Mouse (Mus musculus) Patski (cell line): Measurements from ENCODE around the gene Gskip. TPM values are rescaled to one million over a fixed set of nuclear protein-coding genes. Genes with fewer than 3 reads are reported as not detected.

Experiments
- ATAC-seq: fragments of 100-300 bp; one replicate; pipeline ENCODE4 v1.8.0; 2021
- CTCF ChIA-PET: fragments of 350-600 bp; sonication (Branson Sonifier 250); formaldehyde crosslinking; loops from one replicate; lab custom pipeline; 2022; ENCODE audit warnings: inconsistent platforms; lab: Charles Lee
- POLR2A ChIA-PET: fragments of 350-600 bp; sonication (Branson Sonifier 250); formaldehyde crosslinking; loops from one replicate; lab custom pipeline; 2022; ENCODE audit warnings: antibody characterized with exemption, inconsistent platforms; lab: Charles Lee
- DNase-seq: peaks from one replicate; pipeline ENCODE4 v3.0.0-alpha.2; 2011; ENCODE audit warnings: low read depth, low spot score
- H3K27me3 ChIP-seq: fragments of 371-371 bp; one replicate; pipeline ENCODE4 v1.5.1; 2021
- CTCF ChIP-seq: fragments of 100-300 bp; IDR thresholded peaks from one replicate; pipeline ENCODE4 v1.5.1; 2021
- in situ Hi-C: fragments of 300-500 bp; cut with MboI; formaldehyde crosslinking; loops from 3 replicates; pipeline ENCODE4 v1.11.1; 2018; ENCODE audit warnings: low pct_unique_long_range_greater_than_20kb, mixed read lengths
- polyA plus RNA-seq: library from polyadenylated mRNA; unstranded; gene quantifications from one replicate; pipeline ENCODE4 v1.2.3, GENCODE M21; 2021

Gene Gskip
- polyA plus RNA-seq: 20.4 TPM

DNA sequence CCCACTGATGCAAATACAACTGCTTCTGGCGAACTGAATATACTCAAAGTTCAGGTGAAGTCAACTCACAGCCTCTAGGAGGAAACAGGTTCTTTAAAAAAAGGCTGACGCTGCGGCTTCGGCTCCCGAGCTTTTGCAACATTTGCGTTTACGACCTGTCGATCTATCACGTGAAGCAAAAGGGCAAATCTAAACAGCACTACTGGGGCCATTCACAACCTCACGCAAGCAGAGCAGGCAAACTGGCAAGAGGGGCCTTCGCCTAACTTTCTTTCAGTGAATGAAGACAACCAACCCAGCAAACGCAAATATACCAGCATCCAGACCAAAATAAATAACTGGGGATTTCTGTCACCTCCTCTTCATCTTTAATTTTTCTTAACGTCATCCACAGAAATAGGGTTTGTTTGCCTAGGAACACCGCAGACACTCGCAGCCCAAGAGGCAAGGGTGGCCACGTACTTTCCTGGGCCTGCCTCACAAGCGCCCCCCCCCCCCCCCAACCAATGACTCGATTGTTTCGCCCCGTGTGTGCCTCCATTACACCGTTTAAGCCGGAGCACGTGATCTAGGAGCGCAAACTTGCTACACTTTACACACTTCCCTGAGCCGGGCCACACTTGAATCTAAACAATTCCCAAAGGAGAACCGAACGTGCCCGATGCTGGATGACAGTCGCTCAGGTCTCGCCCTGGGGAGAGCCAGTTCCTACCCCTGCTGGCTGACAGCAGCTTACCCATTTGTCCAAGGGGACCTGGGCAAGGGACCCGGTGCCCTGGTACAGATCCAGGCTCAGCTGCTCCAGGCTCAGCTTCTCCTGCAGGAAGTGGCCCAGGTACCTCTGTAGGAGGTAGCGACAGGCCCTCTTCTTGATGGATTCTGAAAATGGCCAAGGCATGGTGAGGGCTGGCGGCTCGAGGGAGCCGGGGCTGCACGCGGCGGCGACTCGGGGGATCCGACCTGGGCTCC, at the start of gene Gskip:
Gene Gskip, plus strand, starts transcription at position 897 of the 969 bp plus-strand sequence.
- peak; percentile 23 for ATAC-seq
- POLR2A ChIA-PET: no interaction called here
- in situ Hi-C loops: no loop called here
- H3K27me3 ChIP-seq: no peaks in the 10 kb centered on the region
- DNase-seq: no peak
- CTCF ChIA-PET: no interaction called here
- TF ChIP-seq CTCF: no peak

- ChIA-PET POLR2A (interaction anchor here (0.6 kb wide), 1 partner anchor 16 kb away, joined by 4 read pairs; no protein-coding TSS in a partner anchor), CTCF (interaction anchor here (0.9 kb wide), 1 partner anchor 9 kb away, joined by 4 read pairs; no protein-coding TSS in a partner anchor)
- ATAC-seq (no peak), DNase-seq (no peak)
- no peak for TF ChIP-seq CTCF
- no peaks in the 10 kb centered on the region for H3K27me3 ChIP-seq
- in situ Hi-C loops: no loop called here
Observed at GRCm38 (mm10) chr12:105636551-105636950, 48.1 kb upstream of the Gskip start.

GRCm38 (mm10) chr12:105637554-105637953, 47.1 kb upstream of the Gskip start:
- ATAC-seq: no peak
- ChIA-PET POLR2A (interaction anchor here (0.6 kb wide), 1 partner anchor 17 kb away, joined by 5 read pairs; no protein-coding TSS in a partner anchor), CTCF (no interaction called here)
- no peak for DNase-seq
- in situ Hi-C loops: no loop called here
- peak; percentile 63 for TF ChIP-seq CTCF
- no peaks in the 10 kb centered on the region for H3K27me3 ChIP-seq

DNA sequence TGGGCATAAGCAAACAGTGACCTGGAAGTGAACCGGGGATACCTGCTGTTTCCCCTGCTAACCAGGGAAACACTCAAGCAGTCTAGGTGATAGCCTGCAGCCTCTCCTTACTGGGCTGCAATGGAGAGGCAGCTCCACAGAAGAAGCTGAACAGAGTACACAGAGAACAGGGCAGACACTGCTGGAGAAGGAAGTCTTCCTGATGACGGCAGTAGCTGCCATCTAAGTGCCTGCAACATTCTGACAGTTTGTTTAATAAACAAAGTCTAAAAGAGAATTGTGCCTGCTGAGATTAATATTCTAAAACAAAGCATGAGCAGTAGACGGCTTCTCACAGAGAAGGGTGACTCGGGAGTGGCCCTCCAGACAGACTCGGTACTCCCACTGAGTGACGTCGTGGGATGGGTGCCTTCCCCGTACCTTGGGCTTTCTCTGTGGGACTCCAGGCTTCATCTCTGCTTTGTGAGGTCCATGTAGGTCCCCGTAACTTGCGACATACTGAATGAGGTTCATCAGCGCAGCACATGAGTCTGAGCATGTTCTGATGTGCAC, 41.8 kb upstream of the Gskip start:
- in situ Hi-C loops: no loop called here
- ChIA-PET POLR2A (no interaction called here), CTCF (interaction anchor here (1.0 kb wide), 1 partner anchor 27 kb away, joined by 3 read pairs; no protein-coding TSS in a partner anchor)
- H3K27me3 ChIP-seq: no peaks in the 10 kb centered on the region
- TF ChIP-seq CTCF: no peak
- ATAC-seq (no peak), DNase-seq (no peak)

DNA sequence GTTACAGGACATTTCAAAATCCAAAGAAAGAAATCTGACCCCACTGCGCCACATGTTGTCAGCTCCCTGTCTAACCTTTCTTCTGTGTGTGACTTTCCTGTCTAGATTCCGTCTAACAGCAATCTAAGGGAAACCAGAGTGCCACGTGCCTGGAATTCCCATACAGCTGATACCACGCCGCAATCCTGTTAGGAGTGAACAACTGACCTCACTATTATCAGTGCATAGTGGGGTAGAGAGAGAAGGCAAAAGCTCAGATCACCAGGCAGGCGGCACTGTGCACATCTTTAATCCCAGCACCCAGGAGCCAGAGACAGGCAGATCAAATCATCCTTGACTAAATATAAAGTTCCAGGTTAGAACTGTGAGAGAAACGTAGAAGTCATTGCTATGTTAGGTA, 28.8 kb upstream of the Gskip start:
- TF ChIP-seq CTCF: no peak
- ChIA-PET POLR2A (no interaction called here), CTCF (no interaction called here)
- ATAC-seq: no peak
- no peak for DNase-seq
- H3K27me3 ChIP-seq: no peaks in the 10 kb centered on the region
- in situ Hi-C loops: no loop called here

DNA sequence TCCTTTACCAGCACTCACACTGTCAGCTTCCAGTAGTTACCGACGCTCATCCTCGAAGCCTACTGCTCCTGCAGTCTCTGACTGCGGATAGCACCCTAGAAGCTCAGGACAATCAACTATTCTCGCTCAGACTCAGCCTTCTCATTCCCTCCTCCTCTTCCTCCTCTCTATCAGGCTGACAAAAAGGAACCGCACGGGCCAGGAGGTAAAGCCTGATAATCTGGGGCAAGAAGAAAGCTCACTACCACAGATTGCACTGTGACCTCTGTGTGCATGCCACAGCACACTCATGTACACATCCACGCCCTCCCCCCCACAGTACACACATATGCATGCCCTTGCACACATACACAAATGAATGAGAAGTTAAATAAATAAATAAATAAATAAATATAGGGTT, 8.4 kb upstream of the Gskip start:
- DNase-seq: no peak
- ChIA-PET POLR2A (no interaction called here), CTCF (no interaction called here)
- in situ Hi-C loops: no loop called here
- H3K27me3 ChIP-seq: no peaks in the 10 kb centered on the region
- no peak for ATAC-seq
- no peak for TF ChIP-seq CTCF

- no peaks in the 10 kb centered on the region for H3K27me3 ChIP-seq
- in situ Hi-C loops: no loop called here
- POLR2A ChIA-PET: no interaction called here
- no peak for TF ChIP-seq CTCF
- no peak for DNase-seq
- CTCF ChIA-PET: interaction anchor here (1.1 kb wide), 1 partner anchor 50 kb away, joined by 3 read pairs; no protein-coding TSS in a partner anchor
- no peak for ATAC-seq
Observed at GRCm38 (mm10) chr12:105678211-105678610, 6.4 kb upstream of the Gskip start.

DNA sequence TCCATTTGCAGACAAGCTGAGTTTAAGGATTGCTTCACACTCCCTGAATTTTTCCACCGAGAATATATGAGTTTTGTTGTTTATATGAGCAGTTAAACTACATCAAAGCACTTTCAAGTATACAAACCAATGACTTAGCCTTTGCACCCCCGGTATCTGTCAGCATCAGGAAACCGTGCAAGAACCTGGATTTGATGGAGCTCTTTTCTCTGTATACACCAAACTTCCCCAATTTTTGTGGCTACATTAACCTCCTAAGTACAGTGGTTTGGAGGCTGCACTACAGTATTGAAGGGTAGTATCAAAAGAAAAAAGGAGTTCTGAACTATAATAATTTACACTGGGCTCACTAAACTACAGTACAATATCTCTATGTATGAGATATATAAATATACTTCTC, 5.9 kb upstream of the Gskip start:
- DNase-seq: no peak
- CTCF ChIA-PET: interaction anchor here (1.1 kb wide), 1 partner anchor 49 kb away, joined by 3 read pairs; no protein-coding TSS in a partner anchor
- in situ Hi-C loops: no loop called here
- no peaks in the 10 kb centered on the region for H3K27me3 ChIP-seq
- ATAC-seq: no peak
- no peak for TF ChIP-seq CTCF
- POLR2A ChIA-PET: no interaction called here

DNA sequence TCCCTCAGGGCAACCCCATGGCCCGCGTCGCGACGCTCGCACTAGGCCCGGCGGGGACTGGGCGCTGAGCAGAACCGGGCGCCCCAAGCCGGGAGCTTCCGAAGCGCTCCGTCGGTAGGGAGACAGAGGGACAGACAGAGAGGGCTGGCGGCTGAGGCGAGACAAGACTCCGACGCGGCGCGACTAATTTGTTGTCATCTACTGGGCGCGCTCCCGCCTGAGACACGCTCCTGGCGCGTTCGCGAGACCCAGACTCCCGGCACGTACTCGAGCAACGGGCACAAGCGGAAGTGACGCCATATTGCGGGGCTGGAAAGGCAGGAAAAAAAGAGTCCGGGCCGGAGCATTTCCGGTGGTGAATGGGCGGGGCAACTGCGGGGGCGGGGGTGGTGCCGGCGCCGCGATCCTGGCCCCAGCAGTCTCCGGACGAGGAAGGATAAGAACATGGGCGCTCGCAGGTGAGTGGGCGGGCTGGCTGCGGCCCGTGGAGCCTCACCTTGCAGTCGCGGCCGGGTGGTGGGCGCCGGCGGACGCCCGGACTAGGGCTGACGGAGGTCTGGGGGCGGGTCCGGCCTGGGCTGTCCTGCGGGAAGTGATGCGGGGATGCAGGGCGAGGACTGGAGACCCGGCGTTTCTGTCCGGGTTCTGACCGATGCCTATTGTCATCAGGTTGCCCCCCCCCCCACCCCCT, 517 bp downstream of the Gskip start, which contains the start of gene Atg2b:
Gene Atg2b, minus strand, starts transcription at position 211 of the 691 bp plus-strand sequence.
- DNase-seq: peak; percentile 77
- no peak for TF ChIP-seq CTCF
- ATAC-seq: peak; percentile 75
- in situ Hi-C loops: no loop called here
- CTCF ChIA-PET: no interaction called here
- POLR2A ChIA-PET: no interaction called here
- H3K27me3 ChIP-seq: no peaks in the 10 kb centered on the region

DNA sequence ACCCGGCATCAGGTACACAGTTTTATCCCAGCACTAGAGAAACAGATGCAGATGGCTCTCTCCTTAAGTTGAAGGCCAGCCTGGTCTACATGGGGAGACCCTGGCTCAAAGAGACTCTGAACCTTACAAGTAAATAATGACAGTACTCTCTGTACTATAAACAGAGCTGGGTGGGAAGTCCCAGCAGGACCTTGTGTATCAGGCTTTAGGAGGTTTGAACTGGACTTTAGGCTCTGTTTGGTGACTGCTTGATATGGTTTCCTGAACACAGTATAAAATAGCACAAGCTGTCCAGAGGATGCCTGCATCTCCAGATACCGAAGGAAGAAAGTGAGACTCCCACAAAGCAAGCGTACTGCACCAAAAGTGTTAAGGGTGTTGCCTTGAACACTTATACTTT, 2.2 kb downstream of the Gskip start:
- ChIA-PET POLR2A (no interaction called here), CTCF (no interaction called here)
- ATAC-seq: no peak
- TF ChIP-seq CTCF: no peak
- no peaks in the 10 kb centered on the region for H3K27me3 ChIP-seq
- in situ Hi-C loops: no loop called here
- DNase-seq: no peak
